Mouse (Mus musculus): ENCODE measurements around the gene Mgat4d. TPM values are rescaled to one million over a fixed set of nuclear protein-coding genes. Genes with fewer than 3 reads are reported as not detected.
"Not testable (repeated sequence)": the region's sequence is repeated elsewhere in the genome, so short reads cannot be mapped to it uniquely, and the experiment has no call there.

The Mgat4d gene
- total RNA-seq, 2 experiments from 2014 or later = not detected

DNA sequence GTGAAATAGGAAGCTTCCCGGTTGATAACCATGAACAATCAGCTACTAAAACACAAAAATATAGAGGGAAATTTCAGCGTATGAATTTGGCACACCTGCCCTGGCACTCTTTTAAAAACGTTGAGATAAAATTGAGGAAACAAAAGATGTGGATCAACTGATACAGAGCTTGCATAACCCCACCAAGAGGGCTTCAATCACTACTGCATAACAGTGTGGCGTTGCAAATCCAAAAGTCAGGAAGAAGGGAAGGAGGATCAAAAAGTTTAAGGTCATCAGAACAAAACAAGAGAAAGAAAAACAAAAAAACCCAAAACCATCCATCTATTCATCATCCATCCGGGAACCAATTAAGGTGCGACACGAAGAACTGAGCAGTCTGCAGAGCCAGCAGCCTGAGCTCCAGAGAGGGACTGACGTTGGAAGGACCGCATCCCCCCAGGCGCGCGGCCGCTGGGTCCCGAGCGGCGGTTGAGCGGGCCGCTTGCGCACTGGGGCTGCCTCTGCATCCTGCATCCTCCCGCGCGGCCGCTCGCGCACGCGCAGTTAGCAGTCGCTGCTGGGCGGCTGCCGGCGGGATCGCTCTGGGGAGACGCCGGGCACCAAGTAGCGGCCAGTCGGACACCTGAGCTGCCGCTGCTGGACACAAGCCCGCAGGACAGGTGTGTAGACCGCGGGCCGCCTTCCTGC, 41.2 kb downstream of the Mgat4d start, which contains the start of gene Clgn:
Gene Clgn, plus strand, starts transcription at position 552 of the 690 bp plus-strand sequence.
- DNase-seq = peak; percentile 37 to 53
- intact Hi-C loops (cut with DNase I) = no loop called here

DNA sequence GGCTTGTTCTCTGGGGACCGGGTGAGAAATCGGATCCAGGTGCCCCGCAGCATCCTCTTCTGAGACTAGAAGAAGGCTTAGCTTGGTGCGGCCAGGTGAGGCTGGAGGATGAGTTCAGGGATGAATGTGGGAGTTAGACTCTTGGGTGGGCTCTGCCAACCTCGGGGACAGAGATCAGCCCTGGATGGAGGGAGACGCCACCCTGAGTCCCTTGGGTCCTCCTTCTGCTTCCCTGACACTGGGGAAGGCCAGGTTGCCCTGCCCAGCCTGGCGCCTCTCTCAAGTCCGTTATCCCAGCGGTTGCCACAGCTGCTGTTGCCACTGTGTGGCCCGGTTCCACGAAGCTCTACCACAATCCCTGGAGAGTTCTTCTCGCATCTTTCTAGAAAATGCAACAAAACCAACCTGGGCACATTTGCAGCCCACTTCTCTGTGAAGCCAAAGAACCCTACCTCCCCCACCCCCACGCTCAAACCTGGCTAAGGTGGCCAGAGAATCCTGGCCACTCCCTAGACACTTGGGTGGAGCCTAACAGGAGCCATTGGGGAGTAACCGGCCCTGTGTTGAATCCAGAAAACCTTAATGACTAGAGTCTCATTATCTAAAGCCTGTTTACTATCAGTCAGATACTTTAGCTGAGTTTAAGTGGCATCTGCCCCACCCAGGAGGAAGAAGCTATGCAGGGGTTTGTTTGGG, 41.9 kb downstream of the Mgat4d start:
- intact Hi-C loops (cut with DNase I) = no loop called here
- DNase-seq = no peak

DNA sequence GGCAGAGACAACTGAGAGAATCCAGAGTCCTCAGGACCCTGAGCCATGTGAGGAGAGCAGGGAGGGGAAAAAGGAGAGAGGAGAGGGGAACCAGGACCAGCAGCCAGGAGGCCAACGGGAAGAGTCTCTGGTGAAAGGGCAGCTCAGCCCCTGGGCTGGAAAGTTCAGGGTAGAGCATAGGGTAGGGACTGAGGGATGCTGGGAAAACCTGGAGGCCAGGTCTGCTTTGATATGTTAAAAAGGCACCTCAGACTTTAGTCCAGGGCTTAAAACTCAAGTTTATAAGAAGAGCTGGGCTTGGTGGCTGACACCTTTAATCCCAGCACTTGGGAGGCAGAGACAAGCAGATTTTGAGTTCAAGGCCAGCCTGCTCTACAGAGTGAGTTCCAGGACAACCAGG, 44.2 kb downstream of the Mgat4d start:
- intact Hi-C loops (cut with DNase I) = no loop called here
- DNase-seq = no peak

DNA sequence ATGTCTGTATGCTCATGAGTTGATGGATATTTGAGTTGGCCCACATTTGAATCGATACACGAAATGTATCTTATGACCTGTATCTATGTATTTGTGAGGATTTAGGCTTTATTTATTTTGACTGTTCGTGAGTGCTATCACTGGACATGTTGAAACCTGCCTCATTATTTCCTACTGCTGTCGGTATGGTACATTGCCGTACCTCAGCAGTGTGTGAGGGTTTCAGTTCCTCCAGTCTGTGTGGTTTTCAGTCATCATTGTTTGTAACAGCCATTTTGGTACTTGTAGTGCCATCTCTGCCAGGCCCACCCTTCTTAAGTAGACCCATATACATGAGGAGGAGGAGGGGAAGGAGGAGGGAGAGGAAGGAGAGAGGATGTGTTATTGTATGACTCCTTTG, 46.1 kb downstream of the Mgat4d start:
- intact Hi-C loops (cut with DNase I) = no loop called here
- DNase-seq = no peak

DNA sequence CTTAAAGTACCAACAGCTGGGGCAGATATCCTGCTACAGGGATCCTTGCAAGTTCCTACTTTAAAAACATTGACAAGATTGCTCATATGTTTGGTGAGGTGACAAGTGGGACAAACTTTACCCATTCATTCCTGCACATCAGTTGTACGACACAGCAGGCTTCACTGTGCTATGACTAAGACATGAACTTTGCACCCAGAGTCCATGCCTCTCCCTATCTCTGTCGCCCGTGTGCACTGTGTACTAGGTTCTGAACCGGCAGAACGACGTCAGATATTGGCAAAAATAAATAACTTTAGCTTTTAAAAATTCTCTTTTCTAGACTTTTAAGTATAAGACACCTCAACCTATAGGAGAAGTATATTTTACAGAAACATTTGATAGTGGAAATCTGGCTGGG, 48.4 kb downstream of the Mgat4d start:
- intact Hi-C loops (cut with DNase I) = no loop called here

DNA sequence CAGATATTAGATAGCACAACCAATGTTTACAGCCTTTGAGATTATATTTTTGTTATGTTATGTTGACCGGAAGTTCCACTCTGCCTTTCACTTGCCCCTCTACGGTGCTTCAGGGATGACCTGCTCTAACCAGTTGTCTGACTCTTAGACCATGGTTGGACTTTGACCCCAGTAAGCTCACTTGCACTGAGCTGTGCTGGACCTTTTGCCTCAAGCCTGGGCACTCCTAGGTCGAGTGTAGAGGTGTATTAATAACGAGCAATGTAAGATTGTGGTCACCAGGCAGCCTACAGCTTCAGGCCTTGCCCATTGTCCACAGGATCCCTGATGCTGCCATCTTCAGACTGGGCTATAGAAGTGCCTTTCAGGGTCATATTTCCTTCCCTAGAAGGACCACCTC, 49.5 kb downstream of the Mgat4d start:
- DNase-seq = no peak
- intact Hi-C loops (cut with DNase I) = no loop called here

More for the DNA sequence above, 48.4 kb downstream of the Mgat4d start:
- DNase-seq = no peak

DNA sequence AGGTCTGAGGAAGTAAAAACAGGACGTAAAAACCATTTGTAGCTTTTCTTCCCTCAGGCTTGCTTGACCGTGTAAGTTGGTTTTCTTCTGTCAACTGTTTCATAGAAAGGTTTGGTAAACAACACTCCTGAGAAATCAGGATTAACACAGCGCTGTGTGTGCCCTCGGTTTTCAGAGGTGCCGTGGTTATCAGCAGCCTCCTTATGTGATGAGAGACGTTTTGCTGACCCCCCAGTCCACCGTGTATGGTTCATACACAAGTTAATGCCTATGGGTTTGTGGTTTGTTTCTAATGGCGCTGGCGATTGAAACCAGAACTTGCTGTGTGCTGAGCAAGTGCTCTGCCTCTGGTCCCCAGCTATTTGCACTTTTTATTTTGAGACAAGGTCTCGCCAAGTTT, 57.3 kb downstream of the Mgat4d start:
- intact Hi-C loops (cut with DNase I) = loop anchor here (5.0 kb wide), 1 partner anchor 143 kb away; no protein-coding TSS in a partner anchor
- DNase-seq = no peak

DNA sequence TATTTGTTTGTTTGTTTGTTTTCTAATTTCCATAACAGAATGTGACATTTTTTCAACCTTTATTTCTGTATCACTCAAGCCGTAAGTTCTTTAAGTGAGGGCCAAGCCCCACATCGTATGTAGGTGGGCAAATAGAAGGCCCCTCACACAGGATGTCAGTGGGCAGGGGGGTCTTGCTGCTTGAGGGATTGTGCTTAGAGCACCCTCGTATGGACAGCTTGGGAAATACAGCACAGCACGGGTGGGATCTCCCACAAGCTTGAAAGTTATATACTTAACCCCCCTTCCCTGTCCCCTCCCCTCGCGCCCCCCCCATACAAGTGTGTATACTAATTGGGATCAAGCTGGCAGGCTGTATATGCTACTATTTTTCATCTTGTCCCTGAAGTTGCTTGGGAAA, 58.6 kb downstream of the Mgat4d start:
- no peak for DNase-seq
- intact Hi-C loops (cut with DNase I) = loop anchor here (5.0 kb wide), 1 partner anchor 145 kb away; no protein-coding TSS in a partner anchor

DNA sequence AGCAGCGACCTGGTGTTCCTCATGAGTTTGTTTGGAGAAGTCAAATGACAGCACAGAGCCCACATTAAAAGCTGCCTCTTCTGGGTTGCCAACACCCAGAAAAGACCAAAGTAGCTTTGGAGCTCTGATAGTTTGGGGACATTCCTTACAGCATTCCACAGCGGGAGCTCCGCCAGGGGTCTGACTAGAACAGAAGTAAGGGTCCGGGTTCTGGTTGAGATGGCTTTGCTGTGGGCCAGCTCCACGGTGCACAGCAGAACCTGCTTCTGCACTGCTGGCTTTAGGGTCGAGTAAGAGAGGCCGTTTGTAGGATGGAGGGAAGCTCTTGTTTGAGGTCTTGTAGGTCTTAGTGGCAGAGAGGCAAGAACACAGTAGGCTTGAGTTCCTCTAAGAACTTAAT, 60.2 kb downstream of the Mgat4d start:
- intact Hi-C loops (cut with DNase I) = loop anchor here (5.0 kb wide), 1 partner anchor 146 kb away; no protein-coding TSS in a partner anchor
- no peak for DNase-seq

DNA sequence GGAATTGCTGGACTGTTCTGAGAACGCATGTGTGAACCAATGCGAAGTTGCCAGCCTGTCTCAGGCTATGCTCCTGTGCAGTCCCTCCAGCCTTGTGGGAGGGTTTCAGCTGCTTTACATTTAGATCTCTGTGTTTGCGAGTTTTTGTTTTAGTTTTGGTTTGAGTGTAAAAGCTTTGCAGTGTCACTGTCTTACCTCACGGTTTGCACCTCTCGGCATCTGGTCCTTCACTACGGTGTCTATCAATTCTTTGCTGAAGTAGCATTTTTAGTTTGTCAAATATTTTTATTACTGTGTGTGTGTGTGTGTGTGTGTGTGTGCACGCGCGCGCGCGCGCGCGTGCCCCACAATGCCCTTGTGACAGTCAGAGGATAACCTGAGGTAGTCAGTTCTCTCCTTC, 68.6 kb downstream of the Mgat4d start:
- intact Hi-C loops (cut with DNase I) = no loop called here
- DNase-seq = no peak

DNA sequence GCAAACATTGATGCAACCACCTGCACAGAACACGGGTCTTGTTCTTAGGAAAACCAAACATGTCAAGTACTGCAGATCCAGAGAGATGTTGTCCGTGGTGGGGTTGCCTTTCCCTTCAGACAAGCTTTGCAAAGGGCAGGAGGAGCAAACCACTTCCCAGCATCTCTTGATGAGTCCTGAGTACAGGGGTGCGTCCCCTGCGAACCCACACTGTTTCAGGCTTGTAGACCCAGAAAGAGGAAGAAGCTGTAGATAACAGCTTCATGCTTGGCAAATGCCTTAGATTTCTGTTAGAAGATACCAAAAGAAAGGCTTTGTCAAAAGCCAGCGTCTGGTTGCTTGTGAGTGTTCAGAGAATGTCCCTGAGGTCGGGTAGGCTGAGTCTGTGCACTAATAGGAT, 69.7 kb downstream of the Mgat4d start:
- DNase-seq = no peak

DNA sequence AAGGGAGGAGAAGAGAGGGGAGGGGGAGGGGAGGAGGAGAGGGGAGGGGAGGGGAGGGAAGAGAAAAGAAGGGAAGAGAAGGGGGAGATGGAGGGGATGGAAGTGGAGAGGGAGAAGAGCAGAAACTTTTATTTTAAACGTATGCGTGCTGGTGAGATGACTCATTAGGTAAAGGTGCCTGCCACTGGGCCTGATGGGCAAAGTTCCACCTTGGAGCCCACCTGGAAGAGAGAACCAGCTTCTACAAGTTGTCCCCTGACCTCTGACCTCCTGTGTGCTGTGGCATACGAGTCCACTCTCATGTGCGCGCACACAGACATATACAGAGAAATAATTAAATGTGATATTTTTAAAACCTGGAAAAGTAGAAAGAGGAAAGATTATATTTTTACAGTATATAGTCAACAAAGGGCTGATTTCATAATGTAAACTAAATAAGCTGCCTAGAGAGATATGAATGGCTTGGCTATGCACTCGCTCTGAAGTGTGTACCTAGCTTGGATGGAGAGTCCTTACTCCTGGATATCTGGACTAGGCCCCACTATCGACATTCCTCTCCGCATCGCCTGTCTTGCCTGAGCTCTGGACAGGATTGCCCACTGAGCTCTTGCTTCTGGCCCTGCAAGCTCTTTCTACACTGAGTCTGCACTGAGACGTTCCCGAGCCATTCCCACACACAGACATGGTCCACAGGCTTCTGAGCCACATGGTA, 70.7 kb downstream of the Mgat4d start:
- no peak for DNase-seq
- intact Hi-C loops (cut with DNase I) = no loop called here

More for the DNA sequence above, 69.7 kb downstream of the Mgat4d start:
- intact Hi-C loops (cut with DNase I) = no loop called here

DNA sequence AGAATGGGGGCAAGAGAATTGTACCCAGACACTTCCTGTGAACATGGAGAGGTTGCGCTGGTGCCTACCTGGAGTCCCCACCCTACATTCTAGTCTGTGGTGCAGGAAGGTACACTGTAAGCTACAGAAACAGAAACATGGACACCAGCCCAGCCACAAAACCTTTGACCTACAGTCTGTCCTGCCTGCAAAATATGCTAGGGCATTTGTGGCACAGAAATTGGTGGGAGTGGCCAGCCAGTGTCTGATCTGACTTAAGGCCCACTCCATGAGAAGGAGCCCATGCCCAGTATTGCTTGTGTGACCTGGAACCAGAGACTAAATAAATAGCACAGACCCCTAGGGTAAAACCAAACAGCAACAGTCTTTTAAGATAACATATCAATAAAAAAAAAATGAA, 73.1 kb downstream of the Mgat4d start:
- no peak for DNase-seq
- intact Hi-C loops (cut with DNase I) = no loop called here

DNA sequence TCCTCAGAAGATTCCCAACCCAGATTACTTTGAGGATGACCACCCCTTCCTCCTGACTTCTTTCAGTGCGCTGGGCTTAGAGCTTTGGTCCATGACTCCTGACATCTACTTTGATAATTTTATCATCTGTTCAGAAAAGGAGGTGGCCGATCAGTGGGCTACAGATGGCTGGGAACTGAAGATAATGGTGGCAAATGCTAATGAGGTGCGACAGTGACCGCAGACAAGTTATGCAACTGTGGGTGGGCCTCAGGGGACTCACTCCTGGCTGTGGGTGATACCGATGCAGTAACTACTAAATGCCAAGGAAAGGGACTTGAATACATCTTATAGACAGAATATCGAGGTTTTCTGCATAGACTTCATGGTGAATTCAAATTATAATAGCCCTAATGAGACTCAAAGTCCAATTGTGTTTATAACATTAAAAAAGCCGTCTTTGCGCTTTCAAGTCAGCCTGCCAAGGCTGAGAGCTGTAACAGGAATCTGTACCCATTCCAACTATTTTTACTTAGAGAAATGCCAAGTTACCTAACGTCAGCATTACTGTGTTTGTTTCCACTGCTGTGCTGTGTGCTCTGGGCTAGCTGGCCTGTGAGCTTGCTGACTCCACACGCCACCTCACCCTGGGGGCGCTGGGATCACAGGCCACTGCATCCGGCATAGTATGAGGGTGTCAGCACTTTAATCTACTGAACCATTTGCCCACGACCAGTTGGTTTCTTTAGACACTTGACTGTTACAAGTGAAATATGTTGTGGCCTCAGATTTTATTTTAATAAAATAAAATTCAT, 75.0 kb downstream of the Mgat4d start:
- intact Hi-C loops (cut with DNase I) = no loop called here

DNA sequence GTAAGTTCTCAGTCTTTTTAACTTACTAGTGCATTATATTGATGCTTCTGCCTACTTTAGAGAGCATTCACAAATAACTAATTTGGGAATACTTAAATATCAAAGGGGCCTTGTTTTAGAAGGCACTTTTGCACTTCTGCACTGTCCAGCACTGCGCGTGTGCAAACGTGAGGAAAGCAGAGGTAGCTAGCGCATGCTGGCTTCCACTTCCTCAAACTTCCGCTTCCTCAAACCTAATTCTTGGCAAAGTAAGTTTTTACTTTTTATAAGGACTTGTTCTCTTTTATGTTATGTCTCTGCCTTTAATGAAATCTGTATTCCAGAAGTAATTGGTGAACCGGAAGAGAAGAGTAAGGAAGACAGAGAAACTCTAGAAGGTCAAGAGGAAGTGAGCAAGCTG, 76.9 kb downstream of the Mgat4d start:
- DNase-seq = no peak

More for the DNA sequence above, 75.0 kb downstream of the Mgat4d start:
- DNase-seq = no peak

DNA sequence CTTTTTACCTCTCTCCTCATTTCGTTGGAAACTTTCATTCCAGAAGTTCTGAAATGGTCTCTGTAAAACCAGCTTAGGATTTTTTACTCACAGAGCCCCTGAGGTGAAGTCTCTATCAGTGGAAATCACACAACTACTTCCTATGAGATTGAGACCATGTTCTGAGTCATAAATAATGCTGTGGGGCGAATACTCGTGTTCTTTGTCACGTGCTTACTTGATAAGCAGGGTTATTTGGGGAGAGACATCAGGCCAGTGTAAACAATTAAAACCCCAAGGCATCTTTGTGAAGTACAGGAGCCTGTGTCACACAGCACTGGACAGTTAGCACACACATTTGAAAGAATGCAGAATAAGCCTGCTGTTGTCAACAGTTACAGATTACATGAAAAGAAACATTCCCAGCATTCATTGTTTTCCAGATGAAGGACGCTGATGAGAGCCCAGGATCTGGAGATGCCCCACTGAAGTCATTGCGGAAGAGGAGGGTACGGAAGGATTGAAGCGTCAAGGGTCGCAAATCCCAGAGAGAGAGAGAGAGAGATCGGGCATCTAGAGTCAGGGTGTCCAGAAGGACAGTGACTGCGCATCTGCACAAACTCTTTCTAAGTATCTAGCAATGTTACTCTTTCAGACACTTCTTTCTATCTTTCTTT, 78.0 kb downstream of the Mgat4d start:
- DNase-seq = peak in 1 of 2 experiments; percentile 7
- intact Hi-C loops (cut with DNase I) = no loop called here

More for the DNA sequence above, 76.9 kb downstream of the Mgat4d start:
- intact Hi-C loops (cut with DNase I) = no loop called here

DNA sequence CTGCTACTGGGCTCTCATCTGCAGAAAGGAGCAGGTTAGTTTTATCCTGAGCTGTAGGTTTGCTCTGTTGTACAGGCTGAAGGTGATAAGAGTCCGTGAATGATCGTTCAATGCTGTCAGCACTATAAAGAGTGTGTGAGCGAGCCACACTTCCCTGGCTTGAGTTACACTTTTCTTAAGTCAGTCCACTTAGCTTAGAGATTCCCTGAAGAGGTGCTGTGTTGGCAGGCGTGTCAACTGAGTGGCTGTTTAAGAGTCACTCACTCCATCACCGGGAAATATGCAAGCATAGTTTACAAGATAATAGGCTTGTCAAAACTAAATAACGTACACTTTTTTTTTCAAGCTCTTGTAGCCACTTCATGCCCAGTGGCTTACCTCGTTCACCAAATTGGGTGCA, 78.7 kb downstream of the Mgat4d start:
- no peak for DNase-seq
- intact Hi-C loops (cut with DNase I) = no loop called here

DNA sequence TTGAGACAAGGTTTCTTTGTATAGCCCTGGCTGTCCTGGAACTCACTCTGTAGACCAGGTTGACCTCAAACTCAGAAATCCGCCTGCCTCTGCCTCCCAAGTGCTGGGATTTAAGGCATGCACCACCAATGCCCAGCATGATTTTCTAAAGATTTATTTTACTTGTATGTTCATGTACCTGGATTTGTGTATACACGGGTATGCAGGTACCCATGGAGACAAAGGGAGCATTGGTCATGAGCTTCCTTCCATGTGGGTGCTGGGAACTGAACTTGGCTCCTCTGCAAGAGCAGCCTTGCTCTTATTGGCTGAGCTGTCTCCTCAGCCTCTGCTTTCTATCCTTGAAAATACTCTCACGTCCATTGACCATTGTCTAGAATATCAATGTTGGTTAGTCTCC, 80.3 kb downstream of the Mgat4d start:
- intact Hi-C loops (cut with DNase I); DNase-seq: not testable (repeated sequence)

DNA sequence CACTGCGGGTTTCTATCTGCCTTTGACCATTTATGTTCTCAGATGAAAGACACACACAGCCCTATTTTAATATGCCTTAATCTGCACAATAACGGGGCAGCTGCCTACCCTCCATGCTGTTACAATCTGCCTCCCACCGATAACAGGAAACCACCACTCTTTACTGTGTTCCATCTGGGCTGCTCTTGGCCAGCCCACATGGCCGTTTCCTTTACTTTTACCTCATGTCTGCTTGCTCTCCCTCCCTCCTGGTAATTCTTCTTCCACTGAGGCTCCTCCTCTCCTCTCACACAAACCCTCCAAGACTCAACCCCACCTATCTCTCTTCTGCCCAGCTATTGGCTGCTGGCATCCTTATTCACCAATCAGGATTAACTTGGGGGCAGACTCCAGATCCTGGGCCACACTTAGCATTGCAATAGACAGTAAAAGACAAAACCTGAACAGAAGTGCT, 80.8 kb downstream of the Mgat4d start:
- intact Hi-C loops (cut with DNase I) = no loop called here
- no peak for DNase-seq

All from heart, postnatal 10 days (tissue).